Mouse (Mus musculus): ENCODE measurements at regions not wholly inside any gene's neighbourhood (a gene's known extent, or its start where the extent isn't known, plus 50 kb on each side); places are given as distances from the start of the nearest gene placed in this dataset.
A peak's percentile ranks its signal among the peaks of the same experiment; 100 is the strongest.
"Not testable (repeated sequence)": the region's sequence is repeated elsewhere in the genome, so short reads cannot be mapped to it uniquely, and the experiment has no call there.

DNA sequence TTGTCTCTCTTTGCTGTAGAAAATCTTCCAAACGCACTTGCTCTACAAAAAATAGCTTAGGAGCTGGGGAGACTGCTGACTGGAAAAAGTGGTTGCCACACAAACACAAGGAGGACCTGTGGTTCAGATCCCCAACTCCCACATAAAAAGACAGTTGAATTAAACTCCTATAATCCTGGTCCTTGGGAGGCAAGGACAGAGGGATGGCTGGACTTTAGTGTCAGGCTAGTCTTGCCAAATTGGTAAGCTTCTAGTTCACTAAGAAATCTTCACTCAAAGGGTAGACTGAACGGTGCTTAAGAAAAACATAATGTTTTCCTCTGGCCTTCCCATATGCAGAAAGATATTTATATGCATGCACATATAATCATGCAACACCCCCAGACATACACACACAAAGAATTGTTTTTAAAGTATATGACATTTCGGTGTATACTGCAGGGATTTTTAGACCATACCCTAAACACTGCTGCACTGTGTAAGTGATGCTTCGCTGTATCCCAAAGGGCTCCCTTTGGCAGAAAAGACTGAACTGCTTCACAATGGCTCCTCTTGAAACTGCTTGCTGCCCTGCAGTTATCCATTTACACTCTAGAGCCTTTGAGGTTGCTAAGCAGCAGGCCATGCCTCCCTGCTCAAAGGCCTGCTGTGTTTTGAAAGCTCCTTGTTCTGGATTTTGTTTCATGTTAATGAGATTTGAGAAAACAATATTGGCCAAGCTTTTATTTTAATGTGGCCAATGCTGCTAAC is 1299.3 kb downstream of the Zfp704 start:
- no peak for DNase-seq (ENCODE audit: low spot score in 2 of 2)

DNA sequence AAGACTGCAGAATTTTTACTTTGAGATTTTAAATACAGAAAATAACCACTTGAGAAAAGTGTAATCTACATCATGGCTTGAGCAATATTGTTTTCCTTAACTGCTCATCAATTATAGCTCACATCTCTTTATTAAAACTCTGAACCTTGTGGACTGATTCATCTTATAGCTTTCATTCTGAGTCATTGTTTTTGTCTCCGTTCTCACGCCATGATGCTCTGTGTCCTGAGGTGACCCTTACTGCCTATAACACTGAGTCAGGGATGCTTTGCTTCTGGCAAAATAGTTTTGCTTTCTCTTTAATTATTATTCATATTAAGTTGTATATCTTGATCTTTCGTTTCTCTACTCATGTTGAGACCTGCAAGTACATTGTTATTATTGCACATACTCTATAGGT is 1302.6 kb downstream of the Zfp704 start:
- DNase-seq (ENCODE audit: low spot score in 2 of 2): no peak

DNA sequence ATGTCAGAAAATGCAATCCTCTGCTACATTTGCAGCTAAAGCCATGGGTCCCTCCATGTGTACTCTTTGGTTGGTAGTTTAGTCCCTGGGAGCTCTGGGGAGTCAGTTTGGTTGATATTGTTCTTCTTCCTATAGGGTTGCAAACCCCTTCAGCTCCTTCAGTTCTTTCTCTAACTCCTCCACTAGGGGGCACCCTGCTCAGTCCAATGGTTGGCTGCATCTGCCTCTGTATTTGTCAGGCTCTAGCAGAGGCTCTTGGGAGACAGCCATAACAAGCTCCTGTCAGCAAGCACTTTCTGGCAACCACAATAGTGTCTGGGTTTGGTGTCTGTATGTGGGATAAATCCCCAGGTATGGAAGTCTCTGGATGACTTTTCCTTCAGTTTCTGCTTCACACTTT is 1305.1 kb downstream of the Zfp704 start:
- no peak for DNase-seq (ENCODE audit: low spot score in 2 of 2)

DNA sequence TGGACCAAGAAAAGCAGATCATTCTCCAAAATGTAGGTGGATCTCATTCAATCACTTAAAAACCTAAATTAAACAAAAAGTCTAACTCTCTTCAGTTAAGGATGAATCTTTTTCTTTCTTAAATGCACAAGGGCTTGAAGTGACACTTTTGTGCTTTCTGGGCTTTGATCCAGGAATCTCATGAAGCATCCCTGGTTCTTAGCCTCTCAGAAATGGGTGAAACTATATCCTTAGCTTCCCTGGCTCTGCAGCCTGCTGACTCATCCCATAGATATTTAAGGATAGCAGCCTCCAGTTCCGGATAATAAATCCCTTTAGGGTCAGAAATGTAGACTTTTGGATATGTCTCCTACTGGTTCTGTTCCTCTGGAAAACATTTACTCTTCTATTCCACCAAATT is 1316.8 kb downstream of the Zfp704 start:
- no peak for DNase-seq (ENCODE audit: low spot score in 2 of 2)

DNA sequence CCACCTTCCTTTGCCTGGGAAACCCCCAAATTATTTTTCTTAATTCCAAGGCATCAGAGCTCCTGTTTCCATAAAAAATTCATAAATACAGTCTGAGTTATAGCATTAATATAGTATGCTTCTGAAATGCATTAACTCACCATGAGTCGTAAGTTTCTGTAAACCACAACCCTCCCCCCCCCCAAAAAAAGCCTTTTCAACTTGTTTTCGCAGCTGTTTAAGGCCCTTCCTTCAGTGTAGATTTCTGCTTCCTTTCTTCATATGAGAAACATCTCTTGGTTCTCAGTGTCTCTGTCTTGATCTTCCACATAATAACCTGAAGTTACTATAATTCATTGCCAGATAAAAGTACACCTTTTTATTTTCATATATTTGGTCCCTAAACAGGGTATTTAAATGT is 1320.3 kb downstream of the Zfp704 start:
- no peak for DNase-seq (ENCODE audit: low spot score in 2 of 2)

DNA sequence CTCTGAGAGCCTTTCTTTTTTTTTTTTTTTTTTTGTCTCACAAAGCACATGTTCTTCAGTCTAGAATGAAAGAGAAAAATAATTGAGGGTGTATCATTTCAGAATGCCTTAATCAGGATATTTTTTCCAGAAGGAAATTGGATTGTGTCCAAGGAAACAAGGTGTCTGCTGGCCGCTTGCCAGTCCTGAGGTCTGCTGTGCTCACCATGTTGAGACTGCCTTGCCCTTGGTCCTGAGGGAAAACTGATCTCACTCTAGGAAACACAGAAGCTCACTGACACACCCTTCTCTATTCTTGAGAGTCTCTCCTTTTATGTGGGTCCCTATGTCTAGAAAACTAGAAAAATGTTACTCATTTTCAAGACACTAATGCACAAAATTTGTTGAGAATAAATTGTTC is 1321.4 kb downstream of the Zfp704 start:
- DNase-seq (ENCODE audit: low spot score in 2 of 2): no peak

DNA sequence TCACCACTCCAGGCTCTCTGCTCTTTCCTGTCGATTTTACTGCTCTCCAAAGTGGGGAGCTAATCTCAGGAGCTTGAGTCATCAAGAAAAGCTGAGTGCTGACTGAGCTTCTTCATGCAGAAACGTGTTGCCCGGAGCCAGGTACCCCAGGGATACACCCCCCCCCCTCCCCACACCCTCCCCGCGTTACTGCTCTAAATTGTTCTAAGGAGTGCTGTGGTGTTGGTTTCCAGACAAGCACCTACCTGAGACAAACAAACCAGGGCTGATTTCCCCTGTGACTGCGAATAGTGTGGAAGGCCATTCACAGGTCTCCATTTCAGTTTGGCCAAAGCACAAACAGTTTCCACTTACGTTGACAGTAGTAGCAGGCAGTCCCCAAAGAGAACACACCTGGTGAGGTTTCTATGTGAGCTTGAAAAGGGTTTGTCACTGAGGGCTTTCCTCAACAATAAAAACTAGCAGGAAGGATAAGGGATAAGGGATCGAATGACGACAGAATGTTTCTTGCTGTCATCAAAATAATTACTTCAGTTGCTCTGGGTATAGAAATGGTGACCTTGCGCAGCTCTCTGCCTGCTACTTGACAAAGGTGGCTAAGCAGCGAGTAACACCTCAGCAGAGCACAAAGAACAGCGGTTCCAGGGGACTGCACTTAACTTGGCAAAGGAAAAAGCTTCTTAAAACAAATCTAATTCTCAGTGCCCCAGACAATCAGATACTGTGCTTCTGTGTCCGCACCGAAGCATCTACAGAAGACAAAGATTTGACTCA is 1325.0 kb downstream of the Zfp704 start:
- no peak for DNase-seq (ENCODE audit: low spot score in 2 of 2)

- no peak for DNase-seq (ENCODE audit: low spot score in 2 of 2)
Measured at GRCm38 (mm10) chr3:8282411-8282810, 1327.5 kb downstream of the Zfp704 start.

DNA sequence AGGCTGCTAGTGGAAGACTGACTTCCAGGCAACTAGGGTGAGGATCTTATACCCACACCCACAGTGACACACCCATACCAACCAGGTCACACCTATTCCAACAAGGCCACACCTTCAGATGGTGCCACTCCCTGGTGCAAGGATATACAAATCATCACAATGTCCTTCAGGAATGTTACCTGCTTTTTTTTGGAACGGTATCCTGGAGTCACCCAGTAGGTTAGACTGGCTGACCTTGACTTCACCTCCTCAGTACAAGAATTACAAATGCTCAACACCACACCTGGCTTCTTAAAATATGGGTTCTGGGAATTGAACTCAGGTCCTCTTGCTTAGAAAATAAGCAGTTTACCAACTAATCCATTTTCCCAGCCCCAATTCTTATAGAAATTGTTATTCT is 1333.2 kb downstream of the Zfp704 start:
- no peak for DNase-seq (ENCODE audit: low spot score in 2 of 2)

DNA sequence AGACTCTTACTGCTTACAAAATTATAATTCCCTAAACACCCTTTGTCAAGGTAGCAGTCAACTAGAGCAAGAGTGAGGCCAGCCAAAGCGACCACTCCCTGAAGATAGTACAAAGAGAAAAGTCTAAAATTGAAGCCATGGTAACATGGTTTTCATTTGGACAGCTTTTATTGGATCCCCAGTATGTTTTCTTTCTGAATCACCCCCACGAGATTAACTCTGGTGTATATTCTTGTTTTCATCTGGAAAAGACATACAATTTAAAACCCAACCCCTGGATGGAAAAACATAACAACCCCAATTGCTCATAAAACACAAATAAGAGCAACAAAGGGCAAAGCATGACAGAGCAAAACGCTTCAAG is 1339.0 kb downstream of the Zfp704 start:
- no peak for DNase-seq (ENCODE audit: low spot score in 2 of 2)

DNA sequence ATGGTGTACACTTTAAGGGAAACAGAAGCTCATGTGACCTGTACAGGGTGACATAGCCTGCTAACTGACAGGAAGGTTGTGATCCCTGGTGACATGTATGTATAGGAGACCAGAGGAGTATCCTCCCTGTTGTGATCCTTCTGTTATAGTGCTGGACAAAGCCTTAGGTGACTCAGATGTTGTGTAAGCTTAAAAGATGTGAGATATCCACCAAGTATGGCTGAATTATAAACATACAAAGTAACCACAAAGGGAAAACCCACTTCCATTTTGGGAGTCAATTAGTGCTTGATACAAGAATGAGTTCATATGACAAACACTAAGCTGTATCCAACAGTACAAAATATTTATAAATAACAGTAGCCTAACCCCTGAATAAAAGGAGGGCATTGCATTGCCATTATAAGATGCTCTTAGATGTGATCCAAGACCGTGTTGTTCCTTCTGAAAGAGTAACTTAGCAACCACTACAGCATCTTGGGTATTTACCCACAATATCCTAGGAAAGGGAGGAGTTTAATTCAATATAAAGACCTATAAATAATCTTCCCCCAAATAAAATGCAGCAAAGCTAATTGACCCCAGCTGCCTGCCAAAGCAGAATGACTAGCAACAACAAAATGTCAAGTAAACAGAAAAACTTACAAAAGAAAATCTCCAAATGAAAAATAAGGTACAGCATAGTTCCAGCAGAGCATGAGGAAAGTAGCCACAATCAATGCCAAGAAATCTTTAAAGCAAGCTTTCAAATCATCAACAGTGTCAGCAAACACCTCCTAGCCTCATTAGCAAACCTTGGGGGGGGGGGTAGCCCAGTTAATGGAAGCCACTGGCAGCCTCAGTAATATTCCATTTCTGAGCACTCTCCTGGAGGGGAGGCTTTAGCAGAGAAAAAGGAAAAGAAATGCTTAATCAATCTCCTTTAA is 1339.6 kb downstream of the Zfp704 start:
- DNase-seq (ENCODE audit: low spot score in 2 of 2): no peak

GRCm38 (mm10) chr3:8265783-8266182 is 1344.1 kb downstream of the Zfp704 start:
- no peak for DNase-seq (ENCODE audit: low spot score in 2 of 2)

DNA sequence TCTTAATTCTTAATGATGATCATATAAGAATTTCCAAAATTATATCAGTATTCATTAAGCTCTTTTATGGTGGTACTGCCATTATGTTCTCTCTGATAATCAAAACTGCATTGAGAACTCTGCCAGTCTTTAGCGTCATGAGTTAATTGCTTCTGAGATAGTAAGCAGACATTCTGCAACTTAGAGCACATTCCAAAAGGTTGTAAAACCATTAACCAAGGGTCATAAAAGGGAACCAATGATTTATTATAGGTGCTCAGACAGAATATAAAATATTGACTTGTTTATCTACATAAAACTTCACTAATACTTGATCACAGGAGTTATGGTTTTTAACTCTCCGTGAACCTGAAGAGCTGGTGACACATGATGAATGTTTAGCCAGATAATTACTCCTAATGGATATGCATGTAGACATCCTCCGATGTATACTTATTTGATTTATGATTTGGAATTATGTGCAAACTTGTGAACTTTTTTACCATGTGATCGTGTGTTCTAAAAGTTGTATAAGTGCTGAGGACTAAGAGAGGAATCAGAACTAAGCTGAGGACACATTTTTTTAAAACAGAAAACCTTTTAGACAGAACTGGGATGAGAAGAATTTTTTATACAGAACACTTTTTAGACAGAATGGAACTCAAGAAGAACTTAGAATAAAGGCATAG is 1345.4 kb downstream of the Zfp704 start:
- DNase-seq (ENCODE audit: low spot score in 2 of 2): no peak

- DNase-seq (ENCODE audit: low spot score in 2 of 2): no peak
Measured at GRCm38 (mm10) chr3:8257293-8257692, 1352.6 kb downstream of the Zfp704 start.

GRCm38 (mm10) chr3:8252311-8252710 is 1357.6 kb downstream of the Zfp704 start:
- DNase-seq (ENCODE audit: low spot score in 2 of 2): no peak

- no peak for DNase-seq (ENCODE audit: low spot score in 2 of 2)
Measured at GRCm38 (mm10) chr3:8248911-8249310, 1361.0 kb downstream of the Zfp704 start.

- DNase-seq (ENCODE audit: low spot score in 2 of 2): peak; percentile 55 to 87
Measured at GRCm38 (mm10) chr3:8245822-8246221, 1364.1 kb downstream of the Zfp704 start.

DNA sequence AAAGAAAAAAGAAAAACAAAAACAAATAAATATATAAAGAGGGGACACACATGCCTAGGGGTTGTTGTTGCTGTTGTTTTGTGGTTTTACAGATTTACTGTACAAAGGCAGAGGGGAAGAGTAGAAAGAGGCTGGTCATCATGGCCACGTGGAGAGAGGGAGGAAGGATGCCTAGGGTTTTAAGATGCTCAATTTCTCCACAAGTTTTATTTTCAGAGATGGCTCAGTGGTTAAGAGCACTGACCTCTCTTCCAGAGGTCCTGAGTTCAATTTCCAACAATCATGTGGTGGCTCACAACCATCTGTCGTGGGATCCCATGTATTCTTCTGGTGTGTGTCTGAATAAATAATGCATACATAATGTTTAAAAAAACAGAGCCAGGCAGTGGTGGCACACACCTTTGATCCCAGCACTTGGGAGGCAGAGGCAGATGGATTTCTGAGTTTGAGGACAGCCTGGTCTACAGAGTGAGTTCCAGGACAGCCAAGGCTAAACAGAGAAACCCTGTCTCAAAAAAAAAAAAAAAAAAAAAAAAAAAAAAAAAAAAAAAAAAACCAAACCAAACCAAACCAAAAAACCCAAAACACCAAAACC is 1364.6 kb downstream of the Zfp704 start:
- peak; percentile 40 to 88 for DNase-seq (ENCODE audit: low spot score in 2 of 2)

DNA sequence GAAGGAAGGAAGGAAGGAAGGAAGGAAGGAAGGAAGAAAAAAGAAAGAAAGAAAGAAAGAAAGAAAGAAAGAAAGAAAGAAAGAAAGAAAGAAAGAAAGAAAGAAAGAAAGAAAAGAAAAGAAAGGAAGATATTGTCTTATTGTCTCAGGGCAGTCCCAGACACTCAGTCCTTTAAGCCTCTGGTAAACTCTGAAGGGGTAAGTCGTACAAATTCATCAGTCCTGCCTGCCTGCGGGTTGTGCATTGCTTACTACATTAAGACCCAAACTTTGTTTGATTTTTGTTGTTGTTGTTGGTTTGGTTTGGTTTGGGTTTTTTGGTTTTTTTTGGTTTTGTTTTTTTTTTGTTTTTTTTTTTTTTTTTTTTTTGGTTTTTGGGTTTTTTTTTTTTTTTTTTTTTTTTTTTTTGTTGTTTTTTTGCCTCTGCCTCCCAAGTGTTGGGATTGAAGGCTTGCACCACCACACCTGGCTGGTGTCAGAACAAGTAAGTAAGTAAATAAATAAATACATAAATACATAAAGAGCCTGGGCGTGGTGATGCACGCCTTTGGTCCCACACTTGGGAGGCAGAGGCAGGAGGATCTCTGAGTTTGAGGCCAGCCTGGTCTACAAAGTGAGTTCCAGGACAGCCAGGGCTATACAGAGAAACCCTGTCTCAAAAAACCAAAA is 1365.2 kb downstream of the Zfp704 start:
- not testable (repeated sequence) for DNase-seq (ENCODE audit: low spot score in 2 of 2)

DNA sequence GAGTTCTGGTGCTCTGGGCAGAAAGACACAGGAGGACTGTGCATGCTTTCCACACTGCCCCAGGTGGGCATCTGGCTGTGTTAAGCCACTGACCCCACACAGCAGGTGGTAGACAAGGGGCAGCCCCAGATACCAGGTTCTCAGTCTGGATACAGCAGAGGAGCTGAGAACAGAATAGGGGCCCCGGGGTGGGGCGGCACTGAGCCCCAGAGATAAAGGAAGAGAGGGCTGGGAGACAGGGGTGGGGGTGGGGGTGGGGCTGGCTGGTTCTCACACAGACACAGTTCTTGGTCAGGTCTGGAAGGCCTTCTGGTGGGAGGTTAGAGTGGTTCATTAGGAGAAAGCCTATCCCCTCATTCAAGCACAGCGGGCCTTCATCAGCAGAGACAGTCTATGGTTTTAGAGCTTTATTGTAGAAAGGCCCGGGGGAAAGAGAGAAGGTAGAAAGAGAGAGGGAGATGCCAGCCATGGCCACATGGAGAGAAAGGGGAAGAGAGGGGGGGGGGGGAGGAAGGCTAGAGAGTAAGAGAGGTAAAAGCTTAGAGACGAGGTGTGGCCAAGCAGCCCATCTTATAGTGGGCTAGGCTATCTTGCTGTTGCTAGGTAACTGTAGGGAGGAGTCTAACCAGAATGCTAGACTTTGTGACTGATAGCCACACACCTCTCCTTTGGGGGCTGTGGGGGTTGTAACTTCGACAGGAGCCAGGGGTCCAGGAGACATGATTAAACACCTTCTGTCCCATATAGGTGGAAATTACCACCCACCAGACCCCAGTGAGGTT is 1403.1 kb downstream of the Zfp704 start:
- DNase-seq (ENCODE audit: low spot score in 2 of 2): no peak

Measured in urinary bladder, postnatal 4 days (tissue).